15 mouse cellular contexts compared by ENCODE assay signal in genomic region chr2:44763898-44764297, GRCm38 (mm10).
"Had no signal": no experiment of that assay in that cellular context is flagged by ENCODE, and none has a peak within 500 bp of the region (broad histone marks: within the 10 kb centered on the region; RNA-seq: fewer than 3 reads in every experiment).

No protein-coding gene starts in this region.

- DNase-seq: retina, postnatal 1 day; right cerebral cortex, adult 18-20 months; right cerebral cortex, postnatal 14 days; right cerebral cortex, postnatal 25 days; right cerebral cortex, postnatal 4 days; spleen, adult 18-20 months; thymus, adult 18-20 months; thymus, adult 2 months; thymus, postnatal 14 days; thymus, postnatal 25 days; thymus, postnatal 36 days; thymus, postnatal 4 days had no signal

- H3K27ac ChIP-seq: neural tube, embryonic 15.5 days; stomach, embryonic 15.5 days; stomach, postnatal 0 days had no signal

- H3K4me1 ChIP-seq: neural tube, embryonic 15.5 days; stomach, embryonic 15.5 days had no signal

- H3K4me2 ChIP-seq: neural tube, embryonic 15.5 days; stomach, embryonic 15.5 days had no signal

- H3K9me3 ChIP-seq: neural tube, embryonic 15.5 days; stomach, embryonic 15.5 days had no signal

- H3K27me3 ChIP-seq: neural tube, embryonic 15.5 days; stomach, embryonic 15.5 days had no signal

- H3K4me3 ChIP-seq: neural tube, embryonic 15.5 days; stomach, embryonic 15.5 days had no signal

- H3K36me3 ChIP-seq: neural tube, embryonic 15.5 days; stomach, embryonic 15.5 days had no signal

- H3K9ac ChIP-seq: neural tube, embryonic 15.5 days; stomach, embryonic 15.5 days had no signal
